Mouse (Mus musculus): ENCODE data around the gene Numbl.

The Numbl gene

GRCm38 (mm10) chr7:27258205-27258899 lies at the start of gene Numbl:
Gene Numbl (plus strand): TSS chr7:27258433.
- DNase-seq (ENCODE audit: low spot score in 2 of 2): peak; percentile 91 to 97

- DNase-seq (ENCODE audit: low spot score in 2 of 2): no peak
Observed at GRCm38 (mm10) chr7:27212626-27213025, 45.6 kb upstream of the Numbl start.

- no peak for DNase-seq (ENCODE audit: low spot score in 2 of 2)
Observed at GRCm38 (mm10) chr7:27218586-27218985, 39.6 kb upstream of the Numbl start.

GRCm38 (mm10) chr7:27219937-27220336 lies 38.3 kb upstream of the Numbl start:
- no peak for DNase-seq (ENCODE audit: low spot score in 2 of 2)

- DNase-seq (ENCODE audit: low spot score in 2 of 2): no peak
Observed at GRCm38 (mm10) chr7:27221939-27222338, 36.3 kb upstream of the Numbl start.

GRCm38 (mm10) chr7:27222538-27222937 lies 35.7 kb upstream of the Numbl start:
- no peak for DNase-seq (ENCODE audit: low spot score in 2 of 2)

GRCm38 (mm10) chr7:27224877-27225575 lies 33.2 kb upstream of the Numbl start:
- DNase-seq (ENCODE audit: low spot score in 2 of 2): no peak

- no peak for DNase-seq (ENCODE audit: low spot score in 2 of 2)
Observed at GRCm38 (mm10) chr7:27227276-27227675, 31.0 kb upstream of the Numbl start.

- DNase-seq (ENCODE audit: low spot score in 2 of 2): no peak
Observed at GRCm38 (mm10) chr7:27227676-27228075, 30.6 kb upstream of the Numbl start.

GRCm38 (mm10) chr7:27228281-27228821 lies 29.9 kb upstream of the Numbl start, which contains the start of gene Itpkc:
Gene Itpkc (minus strand): TSS chr7:27228661.
- DNase-seq (ENCODE audit: low spot score in 2 of 2): peak; percentile 87 to 93

- DNase-seq (ENCODE audit: low spot score in 2 of 2): no peak
Observed at GRCm38 (mm10) chr7:27228865-27229264, 29.4 kb upstream of the Numbl start.

GRCm38 (mm10) chr7:27230781-27231180 lies 27.5 kb upstream of the Numbl start:
- peak in 1 of 2 experiments; percentile 34 for DNase-seq (ENCODE audit: low spot score in 2 of 2)

- no peak for DNase-seq (ENCODE audit: low spot score in 2 of 2)
Observed at GRCm38 (mm10) chr7:27231693-27232331, 26.4 kb upstream of the Numbl start.

GRCm38 (mm10) chr7:27232781-27233281 lies 25.4 kb upstream of the Numbl start, which contains the start of gene Coq8b:
Gene Coq8b (plus strand): TSS chr7:27233023.
- peak; percentile 81 to 94 for DNase-seq (ENCODE audit: low spot score in 2 of 2)

GRCm38 (mm10) chr7:27233300-27233699 lies 24.9 kb upstream of the Numbl start:
- DNase-seq (ENCODE audit: low spot score in 2 of 2): no peak

GRCm38 (mm10) chr7:27235726-27236125 lies 22.5 kb upstream of the Numbl start:
- DNase-seq (ENCODE audit: low spot score in 2 of 2): no peak

- no peak for DNase-seq (ENCODE audit: low spot score in 2 of 2)
Observed at GRCm38 (mm10) chr7:27237527-27237926, 20.7 kb upstream of the Numbl start.

- DNase-seq (ENCODE audit: low spot score in 2 of 2): no peak
Observed at GRCm38 (mm10) chr7:27238568-27238967, 19.7 kb upstream of the Numbl start.

GRCm38 (mm10) chr7:27243211-27243610 lies 15.0 kb upstream of the Numbl start:
- no peak for DNase-seq (ENCODE audit: low spot score in 2 of 2)

- peak in 1 of 2 experiments; percentile 64 for DNase-seq (ENCODE audit: low spot score in 2 of 2)
Observed at GRCm38 (mm10) chr7:27244088-27244487, 14.1 kb upstream of the Numbl start.

- DNase-seq (ENCODE audit: low spot score in 2 of 2): peak in 1 of 2 experiments; percentile 62
Observed at GRCm38 (mm10) chr7:27249146-27249545, 9.1 kb upstream of the Numbl start.

- no peak for DNase-seq (ENCODE audit: low spot score in 2 of 2)
Observed at GRCm38 (mm10) chr7:27249928-27250327, 8.3 kb upstream of the Numbl start.
